Mouse (Mus musculus): Measurements from ENCODE around the gene Gm49384.

DNA sequence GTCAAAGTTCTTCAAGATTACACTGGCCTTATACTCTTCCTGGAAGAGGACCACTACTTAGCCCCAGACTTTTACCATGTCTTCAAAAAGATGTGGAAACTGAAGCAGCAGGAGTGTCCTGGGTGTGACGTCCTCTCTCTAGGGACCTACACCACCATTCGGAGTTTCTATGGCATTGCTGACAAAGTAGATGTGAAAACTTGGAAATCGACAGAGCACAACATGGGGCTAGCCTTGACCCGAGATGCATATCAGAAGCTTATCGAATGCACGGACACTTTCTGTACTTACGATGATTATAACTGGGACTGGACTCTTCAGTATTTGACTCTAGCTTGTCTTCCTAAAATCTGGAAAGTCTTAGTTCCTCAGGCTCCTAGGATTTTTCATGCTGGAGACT lies 18.7 kb downstream of the Gm49384 start:
- TF ChIP-seq CTCF (IDR thresholded peaks at IDR 0.05; ENCODE audit: extremely low read depth, insufficient read length, insufficient replicate concordance, low read depth, low read length) (no peak), POLR2A (IDR thresholded peaks at IDR 0.05; ENCODE audit: low read depth, low read length) (no peak)

All from small intestine, adult 2 months (tissue).